Mouse (Mus musculus) ES-E14 (cell line): Measurements from ENCODE around the gene Flot1. TPM values are rescaled to one million over a fixed set of nuclear protein-coding genes. Genes with fewer than 3 reads are reported as not detected.

ENCODE experiments used
- DNase-seq: peaks from one replicate; pipeline ENCODE4 v3.0.0-alpha.2; 2013; ENCODE audit warnings: low read depth, low spot score
- H3K27ac ChIP-seq: 2 replicates; pipeline ENCODE4 v1.5.1; 2012; ENCODE audit warnings: low read depth, mild to moderate bottlenecking, low read length, moderate library complexity, mixed read lengths; ENCODE audit not compliant: poor library complexity, insufficient read depth, severe bottlenecking
- H3K36me3 ChIP-seq: 2 replicates; pipeline ENCODE4 v1.6.1; 2012; ENCODE audit warnings: mild to moderate bottlenecking, low read length, moderate library complexity, mixed read lengths; ENCODE audit not compliant: control insufficient read depth, poor library complexity, insufficient read depth, severe bottlenecking
- H3K4me1 ChIP-seq, 2 experiments: fragments of 150-350 bp in 1 of 2; sonication (generic) in 1 of 2; 2 replicates each; pipeline ENCODE4 v1.6.1; 2012; ENCODE audit warnings: low read length in 2 of 2, mild to moderate bottlenecking in 1 of 2, mixed read lengths in 1 of 2; ENCODE audit not compliant: control insufficient read depth in 2 of 2, insufficient read depth in 2 of 2, poor library complexity in 1 of 2
- H3K4me3 ChIP-seq, 2 experiments: fragments of 150-350 bp in 1 of 2; sonication (generic) in 1 of 2; 2 replicates each; pipeline ENCODE4 v1.5.1; 2012; ENCODE audit warnings: low read length in 2 of 2, low read depth in 1 of 2, mild to moderate bottlenecking in 1 of 2, mixed read lengths in 1 of 2; ENCODE audit not compliant: insufficient read depth in 1 of 2, poor library complexity in 1 of 2, severe bottlenecking in 1 of 2
- H3K9ac ChIP-seq: 2 replicates; pipeline ENCODE4 v1.6.1; 2012; ENCODE audit warnings: low read depth, mild to moderate bottlenecking, low read length, mixed read lengths; ENCODE audit not compliant: poor library complexity, insufficient read depth, severe bottlenecking
- H3K9me3 ChIP-seq: fragments of 150-350 bp; sonication (generic); 2 replicates; pipeline ENCODE4 v1.6.1; 2012; ENCODE audit warnings: low read depth, mild to moderate bottlenecking, low read length; ENCODE audit not compliant: control insufficient read depth, insufficient read depth
- CHD2 ChIP-seq: IDR thresholded peaks from 2 replicates; pipeline ENCODE4 v1.6.1; 2014; ENCODE audit warnings: mild to moderate bottlenecking, low read depth, low read length, inconsistent platforms
- HCFC1 ChIP-seq: IDR thresholded peaks from 2 replicates; pipeline ENCODE4 v1.6.1; 2012; ENCODE audit warnings: low read length, inconsistent platforms, borderline replicate concordance; ENCODE audit not compliant: insufficient read depth
- MAFK ChIP-seq: IDR thresholded peaks from 2 replicates; pipeline ENCODE4 v1.6.1; 2014; ENCODE audit warnings: mild to moderate bottlenecking, low read depth, low read length, inconsistent platforms; ENCODE audit not compliant: insufficient read depth
- ZC3H11A ChIP-seq: IDR thresholded peaks from 2 replicates; pipeline ENCODE4 v1.6.1; 2012; ENCODE audit warnings: low read depth, mild to moderate bottlenecking, inconsistent platforms, low read length, borderline replicate concordance
- ZNF384 ChIP-seq: IDR thresholded peaks from 2 replicates; pipeline ENCODE4 v1.6.1; 2012; ENCODE audit warnings: low read depth, low read length, inconsistent platforms
- in situ Hi-C, 2 experiments: fragments of 600-800 bp; cut with MboI; formaldehyde crosslinking; loops; one replicate each; pipeline ENCODE4 v1.15.1; 2025; ENCODE audit warnings: low sequenced_read_pairs in 2 of 2, inconsistent platforms in 1 of 2; ENCODE audit not compliant: unreplicated experiment in 2 of 2
- total RNA-seq: library from RNA; depleted of rRNA; stranded (reverse); fragments of 300-350 nt; gene quantifications from 2 replicates; pipeline ENCODE4 v1.2.3, GENCODE M21; 2012

The Flot1 gene
- total RNA-seq, 1 experiment = 34.6 TPM

DNA sequence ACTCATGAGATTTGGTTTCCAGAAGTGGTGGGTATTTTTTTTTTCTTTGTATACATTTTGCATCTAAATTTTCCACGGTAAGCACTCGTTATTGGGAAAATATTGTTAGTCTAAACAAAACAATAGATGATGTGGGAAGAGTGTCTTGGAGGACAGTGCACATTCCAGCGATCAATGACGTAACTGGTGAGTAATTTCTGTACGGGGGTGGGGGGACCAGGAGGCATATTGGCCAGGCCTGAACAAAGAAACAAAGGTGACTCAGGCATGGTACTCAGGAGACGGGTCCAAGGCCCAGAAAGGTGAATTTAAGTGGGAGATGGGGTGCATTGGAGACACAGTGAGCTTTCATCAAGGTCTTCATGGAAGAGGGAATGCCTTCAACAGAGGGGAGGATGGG lies 27.4 kb upstream of the Flot1 start:
- TF ChIP-seq CHD2 (no peak), MAFK (no peak), ZC3H11A (no peak), ZNF384 (no peak), HCFC1 (no peak)
- in situ Hi-C loops = no loop called here
- no peak overlapping the region for H3K4me3 ChIP-seq

DNA sequence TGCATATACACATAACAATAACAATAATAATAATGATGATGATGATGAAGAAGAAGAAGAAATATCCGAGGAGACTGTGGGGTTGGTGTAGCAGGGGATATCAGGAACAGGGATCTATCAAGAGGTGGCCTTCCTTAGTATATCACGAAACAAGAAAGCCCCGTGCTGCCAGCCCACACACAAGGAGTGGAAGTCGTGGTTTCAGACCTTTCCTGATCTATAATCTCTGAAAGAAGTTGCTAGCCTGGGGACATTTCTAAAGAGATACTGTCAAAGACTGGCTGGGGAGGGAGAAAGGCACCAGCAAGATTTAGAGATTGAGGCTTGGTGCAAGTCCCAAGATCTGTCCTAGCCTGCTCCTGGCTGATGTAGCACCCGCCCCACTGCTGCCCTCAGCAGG lies 26.2 kb upstream of the Flot1 start:
- H3K4me1 ChIP-seq = 0 out of 4 replicates have a peak, but pooled peaks cover 0 to under 1% of the 10 kb centered on the region in 2 experiments
- H3K9ac ChIP-seq = no peak overlapping the region
- DNase-seq = no peak
- TF ChIP-seq CHD2 (no peak), HCFC1 (no peak), MAFK (no peak), ZC3H11A (no peak), ZNF384 (no peak)
- no peak overlapping the region for H3K4me3 ChIP-seq
- no peaks in the 10 kb centered on the region for H3K36me3 ChIP-seq
- H3K9me3 ChIP-seq = no peaks in the 10 kb centered on the region
- in situ Hi-C loops = no loop called here
- no peak overlapping the region for H3K27ac ChIP-seq

More for the DNA sequence above, 27.4 kb upstream of the Flot1 start:
- no peaks in the 10 kb centered on the region for H3K36me3 ChIP-seq
- no peaks in the 10 kb centered on the region for H3K9me3 ChIP-seq
- H3K9ac ChIP-seq = no peak overlapping the region
- H3K4me1 ChIP-seq = no peaks in the 10 kb centered on the region
- no peak overlapping the region for H3K27ac ChIP-seq
- DNase-seq = no peak

DNA sequence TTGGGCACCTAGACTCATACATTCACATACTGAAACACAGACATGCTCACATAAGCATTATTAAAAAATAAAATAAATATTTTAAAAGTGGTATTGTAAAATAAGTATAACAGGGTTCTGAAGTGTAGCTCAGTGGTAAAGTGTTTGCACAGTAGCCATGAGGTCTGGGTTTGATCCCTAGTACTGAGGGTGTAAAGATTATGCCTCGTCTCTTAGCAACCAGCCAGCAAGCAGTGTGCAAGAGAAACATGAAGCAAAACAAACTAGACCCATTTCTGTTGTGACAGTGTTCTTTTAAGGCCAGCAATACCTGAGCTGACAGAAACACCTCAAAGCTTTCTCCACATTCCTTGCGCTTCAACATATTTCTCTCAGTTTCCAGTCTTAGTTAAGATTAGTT lies 22.1 kb upstream of the Flot1 start:
- no peak overlapping the region for H3K4me3 ChIP-seq
- no peak overlapping the region for H3K27ac ChIP-seq
- in situ Hi-C loops = no loop called here
- H3K36me3 ChIP-seq = no peaks in the 10 kb centered on the region
- no peak for DNase-seq
- no peaks in the 10 kb centered on the region for H3K9me3 ChIP-seq
- no peak overlapping the region for H3K9ac ChIP-seq
- H3K4me1 ChIP-seq = peaks cover 3 to 7% of the 10 kb centered on the region in 2 experiments; a peak in 1 of 4 replicates
- TF ChIP-seq ZNF384 (no peak), ZC3H11A (no peak), HCFC1 (no peak), MAFK (no peak)

DNA sequence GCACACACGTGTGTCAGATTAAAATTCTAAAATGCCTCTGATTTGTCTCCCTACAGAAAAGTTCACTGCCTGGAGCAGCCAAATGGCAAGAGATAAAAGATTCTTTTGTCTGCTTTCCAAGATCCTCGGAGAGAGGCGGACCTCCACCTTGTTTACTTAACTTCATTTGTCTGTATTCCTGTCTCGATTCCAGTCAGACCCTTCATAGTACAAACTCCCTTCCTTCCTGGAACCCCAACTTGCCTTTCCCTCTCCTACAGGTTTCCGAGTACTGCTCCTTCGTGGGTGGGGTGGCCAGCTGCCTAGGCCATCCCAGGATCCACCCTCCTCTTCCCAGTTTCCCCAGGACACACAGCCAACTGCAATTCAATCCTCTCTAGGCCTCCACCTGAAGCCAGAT lies 20.0 kb upstream of the Flot1 start:
- Histone ChIP-seq H3K9me3 (no peaks in the 10 kb centered on the region), H3K36me3 (no peaks in the 10 kb centered on the region), H3K27ac (no peak overlapping the region), H3K4me1 (peaks cover 3 to 7% of the 10 kb centered on the region in 2 experiments; a peak in 2 of 4 replicates), H3K9ac (no peak overlapping the region), H3K4me3 (no peak overlapping the region)
- DNase-seq = no peak
- in situ Hi-C loops = no loop called here
- TF ChIP-seq MAFK (no peak), ZNF384 (no peak), ZC3H11A (no peak), CHD2 (no peak), HCFC1 (no peak)

DNA sequence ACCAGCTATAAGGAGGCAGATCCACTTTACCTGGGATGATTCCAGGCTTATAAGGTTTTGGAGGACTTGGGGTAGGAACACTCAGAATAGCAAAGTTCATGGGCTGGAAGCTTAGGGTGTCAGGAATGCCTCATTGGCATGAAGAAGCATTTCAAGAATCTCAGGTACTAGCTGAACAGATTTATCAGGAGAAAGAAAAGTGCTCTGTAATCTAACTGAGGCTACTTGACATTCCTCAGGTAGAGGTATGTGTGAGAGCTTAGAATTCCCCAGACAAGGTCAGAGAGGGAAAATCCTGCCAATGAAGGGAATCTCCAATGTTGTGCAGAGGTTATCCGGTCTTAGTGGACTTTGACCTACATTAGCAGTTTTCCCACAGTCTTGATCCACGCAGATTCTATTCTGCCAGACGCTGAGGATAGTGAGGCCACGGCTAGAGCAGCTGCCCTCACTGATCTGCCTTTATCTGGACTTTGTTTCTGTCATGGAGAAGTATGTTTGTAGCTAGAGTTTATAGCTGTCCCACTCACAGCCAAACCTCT lies 19.1 kb upstream of the Flot1 start:
- no peak for DNase-seq
- Histone ChIP-seq H3K4me3 (no peak overlapping the region), H3K36me3 (no peaks in the 10 kb centered on the region), H3K4me1 (peaks cover 4 to 12% of the 10 kb centered on the region in 2 experiments; a peak in 3 of 4 replicates), H3K9me3 (no peaks in the 10 kb centered on the region), H3K27ac (no peak overlapping the region), H3K9ac (no peak overlapping the region)
- TF ChIP-seq ZC3H11A (no peak), CHD2 (no peak), ZNF384 (no peak), MAFK (no peak), HCFC1 (no peak)
- in situ Hi-C loops = no loop called here
